Mouse (Mus musculus): ENCODE data around the gene Myh13.

Myh13 gene

DNA sequence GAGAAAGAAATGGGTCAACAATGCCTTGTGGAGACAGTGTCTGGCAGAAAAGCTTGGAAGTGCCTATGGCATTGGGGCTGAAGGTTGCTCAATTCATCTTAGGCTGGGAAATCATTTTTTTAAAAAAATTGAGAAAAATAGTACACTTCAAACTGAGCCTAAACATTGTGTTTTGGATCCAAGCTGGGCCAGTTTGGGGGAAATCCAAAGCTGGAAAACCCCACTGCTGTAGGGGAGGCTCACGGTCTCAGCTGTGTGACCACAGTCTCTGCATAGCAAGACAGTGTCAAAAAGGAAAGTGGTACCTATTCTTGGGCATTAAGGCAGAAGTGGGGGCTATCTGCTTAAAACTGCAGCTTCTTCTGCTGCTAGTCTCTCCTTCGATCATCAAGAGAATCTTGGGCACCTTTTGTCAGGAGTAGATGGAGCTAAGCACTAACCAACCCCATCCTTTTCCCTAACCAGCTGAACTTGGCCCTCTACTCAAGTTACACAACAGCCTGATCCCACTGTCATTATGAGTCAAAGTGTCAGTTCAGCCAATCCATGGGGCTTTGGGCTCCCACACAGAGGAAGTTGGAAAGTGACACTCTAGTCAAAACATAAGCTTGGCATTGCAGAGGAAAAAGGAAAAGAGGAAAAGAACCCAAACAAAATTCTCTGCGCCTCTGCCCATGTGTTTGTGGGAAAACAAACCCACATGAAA, 69.4 kb downstream of the Myh13 start:
- DNase-seq (ENCODE audit: low spot score in 2 of 2): no peak

DNA sequence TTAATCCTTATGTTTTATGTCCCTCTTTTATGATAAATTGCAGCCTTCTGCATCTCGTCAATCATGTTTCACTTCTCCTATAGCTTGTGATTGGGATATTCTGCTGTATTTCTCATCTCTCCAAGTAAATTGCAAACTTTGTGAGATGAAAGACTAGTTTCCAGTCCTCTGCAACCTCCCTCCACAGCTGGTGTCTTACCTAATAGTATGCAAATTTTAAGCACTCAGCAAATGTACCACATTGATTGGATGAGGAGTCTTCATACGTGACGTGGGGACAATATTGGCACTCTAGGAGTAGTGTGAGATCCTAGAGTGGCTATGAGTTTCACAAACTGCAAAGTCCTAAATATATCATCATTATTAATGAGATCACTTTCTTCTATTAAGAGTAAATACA, 70.9 kb downstream of the Myh13 start:
- DNase-seq (ENCODE audit: low spot score in 2 of 2): no peak

DNA sequence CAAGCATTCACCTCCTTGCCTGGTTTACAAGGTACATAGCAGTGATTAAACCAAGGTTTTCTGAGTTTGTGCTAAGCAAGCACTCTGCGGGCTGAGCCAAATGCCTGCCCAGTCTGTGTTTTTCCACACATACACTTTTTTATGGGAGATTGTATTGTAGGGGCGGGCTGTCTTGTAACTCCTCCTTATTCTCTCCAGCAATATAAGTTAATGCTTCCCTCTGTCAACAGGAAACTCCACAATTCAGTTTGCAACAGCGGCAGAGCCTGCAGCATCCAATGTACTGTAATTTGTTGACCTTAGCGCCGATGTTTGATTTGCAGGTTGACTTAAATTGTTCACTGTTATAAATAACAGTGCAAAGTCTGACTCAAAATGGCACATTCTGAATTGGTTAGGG, 79.5 kb downstream of the Myh13 start:
- DNase-seq (ENCODE audit: low spot score in 2 of 2): no peak

DNA sequence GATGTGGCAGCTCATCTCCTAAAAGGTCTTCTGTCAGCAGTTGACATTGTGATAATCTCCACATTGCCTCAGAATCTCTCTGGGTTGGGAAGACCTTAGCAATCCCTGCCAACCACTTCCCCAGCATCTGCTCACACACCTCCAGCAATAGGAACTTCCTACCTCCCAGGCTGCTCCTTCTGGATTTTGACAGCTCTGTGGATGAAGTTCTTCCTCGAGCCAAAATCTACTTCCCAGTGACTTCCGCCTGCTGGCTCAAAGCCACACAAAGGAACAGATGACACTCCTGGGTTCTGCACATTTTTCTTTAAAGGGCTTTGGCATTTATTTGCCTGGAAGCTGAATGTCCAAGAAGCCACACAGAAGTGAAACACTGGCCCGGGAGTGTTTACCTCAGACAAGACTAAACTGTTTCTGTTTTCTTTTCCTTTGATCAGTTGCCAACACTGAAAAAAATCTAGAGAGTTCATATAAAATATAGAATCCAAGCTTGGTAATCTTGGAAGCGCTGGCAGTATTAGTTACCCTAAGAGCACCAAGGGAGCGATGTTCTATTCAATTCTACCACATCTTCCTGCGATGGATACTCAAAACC, 93.0 kb downstream of the Myh13 start:
- DNase-seq (ENCODE audit: low spot score in 2 of 2): no peak
